Comparison of ENCODE assay signal across 8 mouse cellular contexts in the genomic region with DNA sequence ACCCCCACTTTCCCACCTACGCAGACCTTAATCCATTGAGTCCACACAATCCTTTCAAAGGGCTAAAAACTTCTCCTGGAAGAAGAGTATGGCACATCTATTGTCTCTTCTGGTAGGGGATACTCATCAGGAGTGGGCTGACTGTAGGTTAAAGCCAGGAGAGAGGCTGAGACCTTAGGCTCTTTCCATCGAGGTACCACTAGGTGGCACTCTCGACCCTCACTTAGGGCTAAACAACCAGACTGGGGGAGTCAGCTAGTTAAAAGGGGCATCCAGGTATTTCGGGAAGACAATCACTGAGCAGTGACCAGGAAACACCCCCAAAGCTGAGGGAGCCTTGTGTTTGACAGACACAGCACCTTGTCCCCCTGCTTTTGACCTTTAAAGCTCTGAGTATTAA. TPM values are rescaled to one million over a fixed set of nuclear protein-coding genes. Genes with fewer than 3 reads are reported as not detected.
DNase-seq lines count a peak whose midpoint lies in the region; ATAC-seq and TF ChIP-seq lines count a peak whose summit lies in the region.

No protein-coding gene starts in this region.

- H3K9me3 ChIP-seq in forebrain, embryonic 16.5 days (ENCODE audit: control insufficient read depth, low read length), result no peaks in the 10 kb centered on the region
- H3K9me3 ChIP-seq in lung, embryonic 14.5 days (ENCODE audit: low read depth, low read length), result no peaks in the 10 kb centered on the region

- no peaks in the 10 kb centered on the region for H3K27me3 ChIP-seq in forebrain, embryonic 16.5 days (replicated peaks; ENCODE audit: control insufficient read depth, insufficient read depth, low read length)
- no peaks in the 10 kb centered on the region for H3K27me3 ChIP-seq in lung, embryonic 14.5 days (ENCODE audit: insufficient read depth, low read length)

- H3K4me1 ChIP-seq in forebrain, embryonic 16.5 days (replicated peaks; ENCODE audit: control insufficient read depth, insufficient read depth, low read length), result no peaks in the 10 kb centered on the region
- no peaks in the 10 kb centered on the region for H3K4me1 ChIP-seq in lung, embryonic 14.5 days (ENCODE audit: insufficient read depth)

- no peak overlapping the region for H3K9ac ChIP-seq in forebrain, embryonic 16.5 days (replicated peaks; ENCODE audit: low read depth, low read length)
- no peak overlapping the region for H3K9ac ChIP-seq in lung, embryonic 14.5 days

- TF ChIP-seq CTCF in lung, embryonic 14.5 days (IDR thresholded peaks at IDR 0.05; ENCODE audit: low read depth), result peak; percentile 81

- DNase-seq in right cerebral cortex, adult 18-20 months, result peak; percentile 32
- DNase-seq in right cerebral cortex, postnatal 25 days, result no peak
- DNase-seq in adrenal gland, postnatal 14 days, result peak; percentile 71
- peak; percentile 53 for DNase-seq in kidney, adult 18-20 months
- DNase-seq in lung, embryonic 14.5 days, result peak; percentile 80
- DNase-seq in right cerebral cortex, postnatal 10 days (ENCODE audit: low spot score in 2 of 2), result peak; percentile 34 to 61
- DNase-seq in Muller cell, postnatal 12 days (ENCODE audit: inconsistent ontology term), result no peak

- H3K36me3 ChIP-seq in forebrain, embryonic 16.5 days (ENCODE audit: control insufficient read depth, insufficient read depth), result no peaks in the 10 kb centered on the region
- no peaks in the 10 kb centered on the region for H3K36me3 ChIP-seq in lung, embryonic 14.5 days (ENCODE audit: insufficient read depth)

- ATAC-seq in forebrain, embryonic 16.5 days, result peak; percentile 49
- no peak; the same call in 1 of the 2 replicates for ATAC-seq in lung, embryonic 14.5 days (ENCODE audit: insufficient read depth)

- H3K4me2 ChIP-seq in forebrain, embryonic 16.5 days (ENCODE audit: low read length), result no peak overlapping the region
- no peak overlapping the region for H3K4me2 ChIP-seq in lung, embryonic 14.5 days

- H3K27ac ChIP-seq in forebrain, embryonic 16.5 days (ENCODE audit: low read length), result no peak overlapping the region
- H3K27ac ChIP-seq in lung, embryonic 14.5 days (ENCODE audit: low read depth), result no peak overlapping the region

- H3K4me3 ChIP-seq in forebrain, embryonic 16.5 days (replicated peaks; ENCODE audit: low read length), result no peak overlapping the region
- H3K4me3 ChIP-seq in lung, embryonic 14.5 days (ENCODE audit: low read depth, low read length), result no peak overlapping the region

- 15% methylated on average over 4 of the region's 4 CpGs for WGBS in forebrain, embryonic 16.5 days
- 11% methylated on average over 4 of the region's 4 CpGs for WGBS in lung, embryonic 14.5 days

RNA-seq across cellular contexts. Expression of a gene that starts 27.2 kb away (rescaled TPM):
- 13.4 and 15.1 TPM in 2 replicates for total RNA-seq in adrenal gland, postnatal 14 days (2021)
- 41.9 and 46.7 TPM in 2 replicates for polyA plus RNA-seq in forebrain, embryonic 16.5 days (2015; fragmentation: Nextera tagmentation; extraction: Ambion mirVana)
- polyA plus RNA-seq in lung, embryonic 14.5 days (2014; fragmentation: Nextera tagmentation; extraction: Ambion mirVana), result 31.5 and 32.2 TPM in 2 replicates

Comparison
In these comparisons a context has a peak if more than half of its experiments do, and no peak if none do; other contexts are left out.
1. DNase-seq: peak in right cerebral cortex, adult 18-20 months (single experiment), adrenal gland, postnatal 14 days (single experiment), kidney, adult 18-20 months (single experiment), lung, embryonic 14.5 days (single experiment) and right cerebral cortex, postnatal 10 days (2 of 2); none in right cerebral cortex, postnatal 25 days (single experiment) and Muller cell, postnatal 12 days (single experiment).